Mouse (Mus musculus): ENCODE data around the gene Mmab. TPM values are rescaled to one million over a fixed set of nuclear protein-coding genes. Genes with fewer than 3 reads are reported as not detected.

Mmab gene
- total RNA-seq, 2 experiments from 2014 or later = 19.6 to 21.9 TPM

Small RNA genes lying within 50 kb of the gene (microRNA-seq; reads per million reads assigned to microRNA genes)
- gene Mir7027 = 0 to 0.57 reads per million in 2 experiments

Other genes starting within 250 kb of the Mmab start
- gene Foxn4, start 170.3 kb downstream of the Mmab start, total RNA-seq (2021) = under 1 TPM in 1 of 2 experiments, not detected in 1; 0.12 TPM
- under 1 TPM; 0.74 to 0.98 TPM for gene Myo1h, start 154.9 kb downstream of the Mmab start, total RNA-seq (2021)
- gene Kctd10, start 63.6 kb downstream of the Mmab start, total RNA-seq (2021) = 10 to 100 TPM; 37.6 to 41.4 TPM
- gene Ube3b, start 63.5 kb downstream of the Mmab start, total RNA-seq (2021) = 10 to 100 TPM; 72.6 to 85.0 TPM
- gene Mvk, start 209 bp upstream of the Mmab start, total RNA-seq (2021) = 10 to 100 TPM; 40.5 to 48.2 TPM
- 1 to 10 TPM; 7.6 to 7.8 TPM for gene Fam222a, start 124.0 kb upstream of the Mmab start, total RNA-seq (2021)
- 1 to 10 TPM; 2.2 to 5.7 TPM for gene Trpv4, start 214.4 kb upstream of the Mmab start, total RNA-seq (2021)
- gene Gltp, start 246.9 kb upstream of the Mmab start, total RNA-seq (2021) = 10 to 100 TPM; 49.7 to 55.7 TPM